Mouse (Mus musculus) E14TG2a.4 (cell line): ENCODE data around the gene Arhgef2.

Experiments
- H3K27me3 ChIP-seq: 2 replicates; pipeline ENCODE4 v1.6.1; 2014; ENCODE audit warnings: low read length, control low read depth; ENCODE audit not compliant: insufficient read depth
- H3K36me3 ChIP-seq: 2 replicates; pipeline ENCODE4 v1.6.1; 2014; ENCODE audit warnings: low read length, control low read depth; ENCODE audit not compliant: insufficient read depth
- H3K4me1 ChIP-seq: replicated peaks from 2 replicates; pipeline ENCODE4 v1.6.1; 2014; ENCODE audit warnings: low read depth, low read length, control low read depth
- H3K4me3 ChIP-seq: replicated peaks from 2 replicates; pipeline ENCODE4 v1.5.1; 2014; ENCODE audit warnings: mild to moderate bottlenecking, low read length
- H3K9me3 ChIP-seq: 2 replicates; pipeline ENCODE4 v1.6.1; 2014; ENCODE audit warnings: low read length, control low read depth
- CTCF ChIP-seq: conservative IDR thresholded peaks from 2 replicates; pipeline ENCODE4 v1.5.1; 2014; ENCODE audit warnings: low read length
- NANOG ChIP-seq: IDR thresholded peaks from 2 replicates; pipeline ENCODE4 v1.6.1; 2014; ENCODE audit warnings: borderline replicate concordance, low read length, mixed read lengths
- POU5F1 ChIP-seq: IDR thresholded peaks from 2 replicates; pipeline ENCODE4 v1.6.1; 2014; ENCODE audit warnings: low read length, borderline replicate concordance

Gene Arhgef2

GRCm38 (mm10) chr3:88578498-88579424 is 27.0 kb upstream of the Arhgef2 start:
- Histone ChIP-seq H3K9me3 (no peaks in the 10 kb centered on the region), H3K27me3 (no peaks in the 10 kb centered on the region), H3K36me3 (peaks cover 48% of the 10 kb centered on the region), H3K4me3 (peak overlapping the region; percentile 94), H3K4me1 (peaks cover 55% of the 10 kb centered on the region)
- TF ChIP-seq POU5F1: no peak

DNA sequence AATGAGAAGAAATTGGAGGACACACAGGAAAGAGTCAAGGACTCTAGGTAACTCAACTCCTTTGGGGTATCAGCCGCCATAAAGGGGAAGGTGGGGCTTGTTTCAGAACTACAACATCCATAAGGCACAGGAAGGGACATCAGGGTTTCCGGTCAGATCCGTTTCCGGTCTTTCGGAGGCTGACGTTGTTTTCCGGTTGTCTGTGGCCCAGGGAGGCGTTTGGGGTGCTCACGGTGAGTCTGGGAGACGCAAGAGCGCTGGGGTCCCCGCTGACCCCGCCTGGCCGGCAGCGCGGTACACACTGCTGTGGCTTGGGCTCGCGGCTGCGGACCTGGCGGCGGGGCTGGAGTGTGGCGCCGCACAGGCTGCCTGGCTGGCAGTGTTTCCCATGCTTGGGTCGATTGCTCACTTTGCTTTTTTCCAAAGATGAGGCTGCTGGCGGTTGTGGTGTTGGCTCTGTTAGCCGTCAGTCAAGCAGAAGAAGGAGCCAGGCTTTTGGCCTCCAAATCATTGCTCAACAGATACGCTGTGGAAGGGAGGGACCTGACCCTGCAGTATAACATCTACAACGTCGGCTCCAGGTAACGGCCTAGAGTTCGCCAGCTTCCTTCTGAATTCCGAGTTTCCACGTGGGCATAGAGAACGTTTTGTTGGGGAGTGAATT is 26.2 kb upstream of the Arhgef2 start:
- no peaks in the 10 kb centered on the region for H3K27me3 ChIP-seq
- H3K4me3 ChIP-seq: peak overlapping the region; percentile 94
- peaks cover 56% of the 10 kb centered on the region for H3K36me3 ChIP-seq
- no peak for TF ChIP-seq CTCF
- no peak for TF ChIP-seq NANOG
- TF ChIP-seq POU5F1: no peak
- no peaks in the 10 kb centered on the region for H3K9me3 ChIP-seq
- H3K4me1 ChIP-seq: peaks cover 57% of the 10 kb centered on the region

GRCm38 (mm10) chr3:88585769-88586168 is 20.0 kb upstream of the Arhgef2 start:
- Histone ChIP-seq H3K27me3 (no peaks in the 10 kb centered on the region), H3K9me3 (no peaks in the 10 kb centered on the region), H3K36me3 (peaks cover 91% of the 10 kb centered on the region), H3K4me1 (peaks cover 96% of the 10 kb centered on the region), H3K4me3 (peak overlapping the region; percentile 48)
- TF ChIP-seq NANOG (no peak), CTCF (no peak), POU5F1 (no peak)

- no peaks in the 10 kb centered on the region for H3K27me3 ChIP-seq
- peaks cover 97% of the 10 kb centered on the region for H3K4me1 ChIP-seq
- H3K4me3 ChIP-seq: peak overlapping the region; percentile 48
- peaks cover 90% of the 10 kb centered on the region for H3K36me3 ChIP-seq
- no peaks in the 10 kb centered on the region for H3K9me3 ChIP-seq
- TF ChIP-seq NANOG: peak; percentile 47; the same call in 1 of the 2 replicates
- no peak for TF ChIP-seq CTCF
Measured at GRCm38 (mm10) chr3:88586640-88587039, 19.1 kb upstream of the Arhgef2 start.

- Histone ChIP-seq H3K36me3 (peaks cover 60% of the 10 kb centered on the region), H3K4me1 (peaks cover 94% of the 10 kb centered on the region), H3K27me3 (no peaks in the 10 kb centered on the region), H3K9me3 (no peaks in the 10 kb centered on the region), H3K4me3 (no peak overlapping the region)
- no peak for TF ChIP-seq CTCF
- no peak for TF ChIP-seq POU5F1
- no peak for TF ChIP-seq NANOG
Measured at GRCm38 (mm10) chr3:88590246-88590645, 15.5 kb upstream of the Arhgef2 start.

- Histone ChIP-seq H3K4me1 (peaks cover 88% of the 10 kb centered on the region), H3K27me3 (no peaks in the 10 kb centered on the region), H3K9me3 (no peaks in the 10 kb centered on the region), H3K4me3 (no peak overlapping the region), H3K36me3 (peaks cover 54% of the 10 kb centered on the region)
- TF ChIP-seq CTCF (no peak), POU5F1 (no peak), NANOG (no peak)
Measured at GRCm38 (mm10) chr3:88591044-88591443, 14.7 kb upstream of the Arhgef2 start.

DNA sequence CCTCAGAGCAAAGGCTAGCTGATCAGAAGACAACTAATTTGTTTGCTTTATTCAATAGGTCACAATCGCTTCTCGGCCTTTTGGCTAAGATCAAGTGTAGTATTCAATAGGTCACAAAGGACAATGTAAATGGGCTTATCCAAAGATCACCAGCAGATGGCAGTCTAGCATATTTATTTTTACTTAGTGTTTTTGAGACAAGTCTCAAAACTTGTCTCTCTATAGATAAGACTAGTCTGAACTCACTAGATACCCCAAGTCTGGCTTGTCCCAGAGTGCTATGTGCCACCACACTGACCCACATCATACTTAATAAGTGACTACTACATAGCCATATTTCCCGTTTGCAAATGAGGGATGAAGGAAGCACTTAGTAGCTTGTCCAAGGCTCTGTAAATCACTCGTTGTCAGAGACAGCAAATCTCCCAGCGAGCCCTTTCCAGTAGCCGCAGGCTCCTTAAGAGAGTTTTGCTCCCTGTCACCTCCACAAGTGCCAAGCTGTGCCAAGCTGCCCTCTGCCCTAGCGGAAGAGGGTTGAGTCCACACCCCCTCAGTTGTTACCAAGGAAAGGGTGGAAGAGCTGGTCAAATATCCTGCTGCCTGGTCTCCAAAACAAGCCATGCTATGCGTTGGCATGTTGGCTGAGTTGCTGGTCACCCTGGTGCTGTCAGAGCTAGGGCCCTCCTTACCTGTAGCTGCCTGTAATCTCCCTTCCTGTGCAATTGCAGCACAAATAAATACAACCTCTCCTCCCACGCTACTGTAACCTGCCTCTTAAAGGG is 13.6 kb upstream of the Arhgef2 start:
- H3K4me1 ChIP-seq: peaks cover 84% of the 10 kb centered on the region
- TF ChIP-seq CTCF (peak; percentile 67), NANOG (no peak)
- peaks cover 43% of the 10 kb centered on the region for H3K36me3 ChIP-seq

DNA sequence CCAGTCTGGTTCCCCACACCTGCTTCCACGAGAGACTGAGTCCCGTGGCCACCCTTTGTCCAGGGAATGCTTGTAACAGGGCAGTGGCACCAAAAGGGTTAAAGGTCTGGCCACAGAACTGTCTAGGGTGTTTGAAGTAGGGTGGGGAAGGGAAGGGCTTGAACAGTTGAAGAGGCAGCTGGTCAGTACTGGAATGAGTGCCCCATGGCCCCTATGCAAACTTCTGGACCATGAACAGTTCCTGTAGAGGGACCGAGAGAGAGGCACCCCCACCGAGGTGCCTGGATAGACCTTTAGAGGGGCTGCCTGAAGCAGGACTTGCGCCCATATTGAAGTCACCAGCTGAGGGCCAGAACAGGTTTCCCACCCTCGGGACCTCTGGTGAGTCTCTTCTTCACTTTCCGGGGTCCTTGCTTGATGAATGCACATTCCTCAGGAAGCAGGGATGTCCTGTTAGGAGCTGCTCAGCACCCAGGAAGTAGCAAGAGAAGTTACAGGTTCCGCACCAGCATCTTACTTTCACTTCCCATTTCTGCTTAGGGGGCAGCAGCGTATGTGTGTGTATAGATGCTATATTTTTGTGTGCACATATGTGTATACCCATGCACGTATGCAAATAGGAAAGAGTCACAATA is 12.7 kb upstream of the Arhgef2 start:
- Histone ChIP-seq H3K36me3 (peaks cover 34% of the 10 kb centered on the region), H3K27me3 (no peaks in the 10 kb centered on the region), H3K4me3 (peak overlapping the region; percentile 23; the same call in 1 of the 2 replicates), H3K9me3 (no peaks in the 10 kb centered on the region), H3K4me1 (peaks cover 75% of the 10 kb centered on the region)
- TF ChIP-seq CTCF (no peak), NANOG (no peak), POU5F1 (no peak)

More for the DNA sequence above, 13.6 kb upstream of the Arhgef2 start:
- Histone ChIP-seq H3K9me3 (no peaks in the 10 kb centered on the region), H3K27me3 (no peaks in the 10 kb centered on the region), H3K4me3 (peak overlapping the region; percentile 23; the same call in 1 of the 2 replicates)
